Mouse (Mus musculus): ENCODE data around the gene Gpat2. TPM values are rescaled to one million over a fixed set of nuclear protein-coding genes. Genes with fewer than 3 reads are reported as not detected.

The Gpat2 gene
- polyA plus RNA-seq, 1 experiment from 2014 or later = 0.40 TPM

DNA sequence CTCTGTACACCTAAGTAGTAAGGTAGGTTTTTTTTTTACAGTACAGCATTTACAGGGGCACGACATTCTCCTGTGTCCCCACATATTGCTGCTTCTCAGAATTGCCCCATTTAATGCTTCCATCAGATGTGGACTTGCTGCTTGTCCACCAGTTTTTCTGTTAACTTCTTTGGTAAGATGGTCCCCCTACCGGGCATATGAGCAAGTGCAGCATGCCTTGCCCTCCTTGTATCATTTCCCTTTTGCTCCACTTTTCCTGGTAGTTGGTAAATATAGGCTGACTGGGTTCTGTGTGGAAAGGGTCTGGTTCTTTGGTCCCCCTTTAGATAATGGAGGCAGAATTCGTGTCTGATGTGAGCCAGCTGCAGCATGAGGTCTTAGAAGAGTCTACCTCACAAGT lies 5.2 kb downstream of the Gpat2 start:
- H3K27ac ChIP-seq (ENCODE audit: low read depth, low read length) = no peak overlapping the region
- no peak overlapping the region for H3K4me2 ChIP-seq (ENCODE audit: low read depth, low read length, severe bottlenecking)
- DNase-seq (ENCODE audit: low spot score) (no peak), ATAC-seq (replicated peaks; ENCODE audit: low FRiP score) (no peak)
- WGBS = 24% methylated on average over 3 of the region's 3 CpGs
- H3K4me3 ChIP-seq (ENCODE audit: low read depth, low read length) = no peak overlapping the region
- no peaks in the 10 kb centered on the region for H3K4me1 ChIP-seq (replicated peaks; ENCODE audit: control insufficient read depth, insufficient read depth, low read length)
- H3K36me3 ChIP-seq (ENCODE audit: control insufficient read depth, insufficient read depth, low read length) = no peaks in the 10 kb centered on the region; the same call in 1 of the 2 replicates
- no peaks in the 10 kb centered on the region for H3K27me3 ChIP-seq (ENCODE audit: control insufficient read depth, insufficient read depth, low read length)
- H3K9me3 ChIP-seq (ENCODE audit: control insufficient read depth, low read length) = no peaks in the 10 kb centered on the region
- no peak overlapping the region for H3K9ac ChIP-seq (ENCODE audit: low read length)

- H3K36me3 ChIP-seq (ENCODE audit: control insufficient read depth, insufficient read depth, low read length) = no peaks in the 10 kb centered on the region; the same call in 1 of the 2 replicates
- DNase-seq (ENCODE audit: low spot score) = no peak
- 83% methylated on average over 9 of the region's 9 CpGs for WGBS
These were observed 8.7 kb downstream of the Gpat2 start for GRCm38 (mm10) chr2:127433487-127434295.

GRCm38 (mm10) chr2:127435135-127435534 lies 10.1 kb downstream of the Gpat2 start:
- no peak overlapping the region for H3K4me2 ChIP-seq (ENCODE audit: low read depth, low read length, severe bottlenecking)
- ATAC-seq (replicated peaks; ENCODE audit: low FRiP score) (no peak), DNase-seq (ENCODE audit: low spot score) (peak; percentile 70)
- H3K36me3 ChIP-seq (ENCODE audit: control insufficient read depth, insufficient read depth, low read length) = no peaks in the 10 kb centered on the region; the same call in 1 of the 2 replicates
- H3K9ac ChIP-seq (ENCODE audit: low read length) = no peak overlapping the region
- no peaks in the 10 kb centered on the region for H3K27me3 ChIP-seq (ENCODE audit: control insufficient read depth, insufficient read depth, low read length)
- H3K27ac ChIP-seq (ENCODE audit: low read depth, low read length) = no peak overlapping the region
- WGBS = 34% methylated on average over 2 of the region's 2 CpGs
- H3K4me3 ChIP-seq (ENCODE audit: low read depth, low read length) = no peak overlapping the region
- no peaks in the 10 kb centered on the region for H3K4me1 ChIP-seq (replicated peaks; ENCODE audit: control insufficient read depth, insufficient read depth, low read length)
- H3K9me3 ChIP-seq (ENCODE audit: control insufficient read depth, low read length) = no peaks in the 10 kb centered on the region

More at GRCm38 (mm10) chr2:127433487-127434295, 8.7 kb downstream of the Gpat2 start:
- Histone ChIP-seq H3K9me3 (ENCODE audit: control insufficient read depth, low read length) (no peaks in the 10 kb centered on the region), H3K4me3 (ENCODE audit: low read depth, low read length) (no peak overlapping the region), H3K9ac (ENCODE audit: low read length) (no peak overlapping the region), H3K27me3 (ENCODE audit: control insufficient read depth, insufficient read depth, low read length) (no peaks in the 10 kb centered on the region), H3K27ac (ENCODE audit: low read depth, low read length) (no peak overlapping the region), H3K4me2 (ENCODE audit: low read depth, low read length, severe bottlenecking) (no peak overlapping the region), H3K4me1 (replicated peaks; ENCODE audit: control insufficient read depth, insufficient read depth, low read length) (no peaks in the 10 kb centered on the region)
- no peak for ATAC-seq (replicated peaks; ENCODE audit: low FRiP score)

DNA sequence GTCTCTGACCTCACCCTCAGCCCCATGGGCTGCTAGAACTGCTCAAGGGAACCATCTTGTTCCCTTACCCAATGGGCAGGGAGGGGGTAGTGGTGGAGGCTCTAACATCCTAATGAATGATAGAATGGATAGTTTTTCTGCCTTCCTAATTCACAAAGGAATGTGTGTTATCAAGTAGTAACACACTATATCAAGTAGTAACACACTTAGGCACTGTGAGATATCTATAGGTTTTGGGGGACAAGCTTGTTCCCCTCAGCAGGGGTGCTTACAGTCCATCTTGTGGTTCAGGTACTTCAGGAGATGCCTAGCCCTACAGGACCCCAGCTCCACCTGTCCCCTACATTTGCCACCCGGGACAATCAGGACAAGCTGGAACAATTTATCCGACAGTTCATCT lies 10.6 kb downstream of the Gpat2 start:
- no peaks in the 10 kb centered on the region; the same call in 1 of the 2 replicates for H3K36me3 ChIP-seq (ENCODE audit: control insufficient read depth, insufficient read depth, low read length)

GRCm38 (mm10) chr2:127437697-127438096 lies 12.7 kb downstream of the Gpat2 start:
- no peaks in the 10 kb centered on the region for H3K27me3 ChIP-seq (ENCODE audit: control insufficient read depth, insufficient read depth, low read length)
- H3K9me3 ChIP-seq (ENCODE audit: control insufficient read depth, low read length) = no peaks in the 10 kb centered on the region
- H3K4me2 ChIP-seq (ENCODE audit: low read depth, low read length, severe bottlenecking) = no peak overlapping the region
- H3K4me3 ChIP-seq (ENCODE audit: low read depth, low read length) = no peak overlapping the region
- WGBS = 90% methylated on average over 5 of the region's 5 CpGs
- no peaks in the 10 kb centered on the region; the same call in 1 of the 2 replicates for H3K36me3 ChIP-seq (ENCODE audit: control insufficient read depth, insufficient read depth, low read length)
- DNase-seq (ENCODE audit: low spot score) (no peak), ATAC-seq (replicated peaks; ENCODE audit: low FRiP score) (no peak)
- no peak overlapping the region for H3K9ac ChIP-seq (ENCODE audit: low read length)
- no peak overlapping the region for H3K27ac ChIP-seq (ENCODE audit: low read depth, low read length)
- H3K4me1 ChIP-seq (replicated peaks; ENCODE audit: control insufficient read depth, insufficient read depth, low read length) = no peaks in the 10 kb centered on the region

More for the DNA sequence above, 10.6 kb downstream of the Gpat2 start:
- Histone ChIP-seq H3K9ac (ENCODE audit: low read length) (no peak overlapping the region), H3K4me3 (ENCODE audit: low read depth, low read length) (no peak overlapping the region), H3K4me2 (ENCODE audit: low read depth, low read length, severe bottlenecking) (no peak overlapping the region), H3K4me1 (replicated peaks; ENCODE audit: control insufficient read depth, insufficient read depth, low read length) (no peaks in the 10 kb centered on the region), H3K9me3 (ENCODE audit: control insufficient read depth, low read length) (no peaks in the 10 kb centered on the region), H3K27me3 (ENCODE audit: control insufficient read depth, insufficient read depth, low read length) (no peaks in the 10 kb centered on the region), H3K27ac (ENCODE audit: low read depth, low read length) (no peak overlapping the region)
- ATAC-seq (replicated peaks; ENCODE audit: low FRiP score) (no peak), DNase-seq (ENCODE audit: low spot score) (no peak)
- 87% methylated on average over 2 of the region's 2 CpGs for WGBS

- H3K27me3 ChIP-seq (ENCODE audit: control insufficient read depth, insufficient read depth, low read length) = no peaks in the 10 kb centered on the region
- no peak within 1 kb of the TSS for H3K27ac ChIP-seq (ENCODE audit: low read depth, low read length)
- 4% methylated on average over 36 of the region's 37 CpGs for WGBS
- H3K36me3 ChIP-seq (ENCODE audit: control insufficient read depth, insufficient read depth, low read length) = no peaks in the 10 kb centered on the region
- peak within 1 kb of the TSS; percentile 74 for H3K4me2 ChIP-seq (ENCODE audit: low read depth, low read length, severe bottlenecking)
- H3K4me1 ChIP-seq (replicated peaks; ENCODE audit: control insufficient read depth, insufficient read depth, low read length) = peaks cover 6% of the 10 kb centered on the region; the same call in 1 of the 2 replicates
- ATAC-seq (replicated peaks; ENCODE audit: low FRiP score) (peak; percentile 93), DNase-seq (ENCODE audit: low spot score) (peak; percentile 93)
- H3K9me3 ChIP-seq (ENCODE audit: control insufficient read depth, low read length) = no peaks in the 10 kb centered on the region
- peak within 1 kb of the TSS; percentile 70 for H3K4me3 ChIP-seq (ENCODE audit: low read depth, low read length)
- peak within 1 kb of the TSS; percentile 79 for H3K9ac ChIP-seq (ENCODE audit: low read length)
These were observed 19.2 kb downstream of the Gpat2 start, which contains the start of gene Fahd2a for GRCm38 (mm10) chr2:127444055-127444789. Fahd2a (minus strand) TSS chr2:127444565.

DNA sequence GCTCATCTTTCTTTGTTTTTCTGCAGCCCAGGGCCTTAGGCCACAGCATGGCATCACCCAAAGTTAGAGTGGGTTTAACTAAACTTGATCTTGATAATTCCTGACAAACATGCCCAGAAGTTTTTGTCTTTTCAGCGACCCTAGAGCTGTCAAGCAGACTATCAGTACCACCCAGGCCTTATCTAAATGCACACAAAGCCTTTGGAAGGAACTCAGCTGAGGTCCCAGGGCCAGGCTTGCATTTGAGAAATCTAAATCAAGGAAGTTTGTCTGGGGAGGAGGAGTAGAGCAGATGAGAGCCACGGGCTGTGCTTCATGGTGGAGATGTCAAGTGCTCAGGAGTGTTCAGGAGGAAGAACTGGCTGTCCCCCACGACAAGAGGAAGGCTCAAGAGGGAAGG lies 21.8 kb downstream of the Gpat2 start:
- ATAC-seq (replicated peaks; ENCODE audit: low FRiP score) = no peak
- no peak for DNase-seq (ENCODE audit: low spot score)
- Histone ChIP-seq H3K4me3 (ENCODE audit: low read depth, low read length) (no peak overlapping the region), H3K4me2 (ENCODE audit: low read depth, low read length, severe bottlenecking) (no peak overlapping the region), H3K27ac (ENCODE audit: low read depth, low read length) (no peak overlapping the region), H3K4me1 (replicated peaks; ENCODE audit: control insufficient read depth, insufficient read depth, low read length) (peaks cover 6% of the 10 kb centered on the region; the same call in 1 of the 2 replicates), H3K27me3 (ENCODE audit: control insufficient read depth, insufficient read depth, low read length) (no peaks in the 10 kb centered on the region), H3K9me3 (ENCODE audit: control insufficient read depth, low read length) (no peaks in the 10 kb centered on the region), H3K9ac (ENCODE audit: low read length) (no peak overlapping the region), H3K36me3 (ENCODE audit: control insufficient read depth, insufficient read depth, low read length) (no peaks in the 10 kb centered on the region)
- 44% methylated on average over 3 of the region's 3 CpGs for WGBS

DNA sequence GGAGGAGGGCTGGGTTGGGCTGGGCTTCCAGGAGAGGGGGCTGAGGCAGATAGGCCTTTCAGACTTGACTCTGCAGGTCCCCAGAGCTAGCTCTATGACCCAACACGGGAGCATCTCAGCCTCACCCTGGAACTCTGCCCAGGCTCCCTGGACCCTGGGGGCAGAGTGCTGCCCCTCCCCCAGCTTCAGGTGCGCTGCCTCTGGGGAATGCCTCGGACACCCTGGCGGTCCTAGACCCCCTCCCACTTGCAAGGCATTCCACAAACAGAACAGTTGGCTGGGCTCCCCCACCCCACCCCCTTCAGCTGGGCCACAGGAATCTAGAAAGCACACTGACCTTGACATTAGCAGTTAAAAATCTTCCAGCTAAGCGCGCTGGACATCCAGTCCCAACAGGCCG lies 24.7 kb downstream of the Gpat2 start:
- Histone ChIP-seq H3K27me3 (ENCODE audit: control insufficient read depth, insufficient read depth, low read length) (0 out of 2 replicates have a peak, but pooled peaks cover 2% of the 10 kb centered on the region), H3K9ac (ENCODE audit: low read length) (no peak overlapping the region), H3K27ac (ENCODE audit: low read depth, low read length) (no peak overlapping the region), H3K36me3 (ENCODE audit: control insufficient read depth, insufficient read depth, low read length) (no peaks in the 10 kb centered on the region), H3K4me1 (replicated peaks; ENCODE audit: control insufficient read depth, insufficient read depth, low read length) (no peaks in the 10 kb centered on the region), H3K4me2 (ENCODE audit: low read depth, low read length, severe bottlenecking) (no peak overlapping the region), H3K4me3 (ENCODE audit: low read depth, low read length) (no peak overlapping the region), H3K9me3 (ENCODE audit: control insufficient read depth, low read length) (no peaks in the 10 kb centered on the region)
- 49% methylated on average over 7 of the region's 7 CpGs for WGBS
- no peak for ATAC-seq (replicated peaks; ENCODE audit: low FRiP score)
- no peak for DNase-seq (ENCODE audit: low spot score)

All from forebrain, embryonic 11.5 days (tissue).